Mouse (Mus musculus): ENCODE results near the gene Exph5. TPM values are rescaled to one million over a fixed set of nuclear protein-coding genes. Genes with fewer than 3 reads are reported as not detected.

Gene Exph5
- polyA plus RNA-seq, 1 experiment from 2014 or later = 0.31 TPM

- Histone ChIP-seq H3K4me2 (no peak overlapping the region), H3K4me3 (no peak overlapping the region), H3K27ac (ENCODE audit: poor library complexity, severe bottlenecking) (no peak overlapping the region), H3K27me3 (replicated peaks) (no peaks in the 10 kb centered on the region), H3K9ac (no peak overlapping the region), H3K36me3 (no peaks in the 10 kb centered on the region), H3K9me3 (replicated peaks) (no peaks in the 10 kb centered on the region), H3K4me1 (replicated peaks) (peaks cover 5% of the 10 kb centered on the region; the same call in 1 of the 2 replicates)
- WGBS = 46% methylated on average over 10 of the region's 10 CpGs
- no peak for ATAC-seq (ENCODE audit: insufficient number of reproducible peaks, low FRiP score)
These were observed 19.6 kb downstream of the Exph5 start for GRCm38 (mm10) chr9:53320894-53321650.

GRCm38 (mm10) chr9:53321683-53322082 is 20.2 kb downstream of the Exph5 start:
- Histone ChIP-seq H3K27me3 (replicated peaks) (no peaks in the 10 kb centered on the region), H3K4me2 (no peak overlapping the region), H3K9ac (no peak overlapping the region), H3K36me3 (no peaks in the 10 kb centered on the region), H3K27ac (ENCODE audit: poor library complexity, severe bottlenecking) (no peak overlapping the region), H3K9me3 (replicated peaks) (no peaks in the 10 kb centered on the region), H3K4me1 (replicated peaks) (peaks cover 5% of the 10 kb centered on the region; the same call in 1 of the 2 replicates), H3K4me3 (no peak overlapping the region)
- ATAC-seq (ENCODE audit: insufficient number of reproducible peaks, low FRiP score) = no peak
- 81% methylated on average over 8 of the region's 8 CpGs for WGBS

- Histone ChIP-seq H3K27ac (ENCODE audit: poor library complexity, severe bottlenecking) (no peak overlapping the region), H3K27me3 (replicated peaks) (no peaks in the 10 kb centered on the region), H3K4me3 (no peak overlapping the region), H3K4me2 (no peak overlapping the region), H3K4me1 (replicated peaks) (peaks cover 5% of the 10 kb centered on the region; the same call in 1 of the 2 replicates), H3K36me3 (no peaks in the 10 kb centered on the region), H3K9ac (no peak overlapping the region), H3K9me3 (replicated peaks) (no peaks in the 10 kb centered on the region)
- WGBS = 75% methylated on average over 10 of the region's 10 CpGs
- no peak for ATAC-seq (ENCODE audit: insufficient number of reproducible peaks, low FRiP score)
These were observed 22.2 kb downstream of the Exph5 start for GRCm38 (mm10) chr9:53323419-53324251.

GRCm38 (mm10) chr9:53325363-53326090 is 24.1 kb downstream of the Exph5 start:
- Histone ChIP-seq H3K4me3 (no peak overlapping the region), H3K9ac (no peak overlapping the region), H3K36me3 (no peaks in the 10 kb centered on the region), H3K27ac (ENCODE audit: poor library complexity, severe bottlenecking) (no peak overlapping the region), H3K9me3 (replicated peaks) (no peaks in the 10 kb centered on the region), H3K4me2 (0 out of 2 replicates have a peak overlapping the region, but pooled peaks have one; percentile 11), H3K4me1 (replicated peaks) (peaks cover 5% of the 10 kb centered on the region; the same call in 1 of the 2 replicates), H3K27me3 (replicated peaks) (no peaks in the 10 kb centered on the region)
- no peak for ATAC-seq (ENCODE audit: insufficient number of reproducible peaks, low FRiP score)
- WGBS = 25% methylated on average over 4 of the region's 4 CpGs

GRCm38 (mm10) chr9:53328203-53328602 is 26.7 kb downstream of the Exph5 start:
- peaks cover 5% of the 10 kb centered on the region; the same call in 1 of the 2 replicates for H3K4me1 ChIP-seq (replicated peaks)
- no peaks in the 10 kb centered on the region for H3K36me3 ChIP-seq
- 76% methylated on average over 2 of the region's 2 CpGs for WGBS
- H3K9ac ChIP-seq = no peak overlapping the region
- no peak overlapping the region for H3K4me3 ChIP-seq
- no peak overlapping the region for H3K27ac ChIP-seq (ENCODE audit: poor library complexity, severe bottlenecking)
- no peak overlapping the region for H3K4me2 ChIP-seq
- H3K27me3 ChIP-seq (replicated peaks) = no peaks in the 10 kb centered on the region
- H3K9me3 ChIP-seq (replicated peaks) = no peaks in the 10 kb centered on the region
- no peak for ATAC-seq (ENCODE audit: insufficient number of reproducible peaks, low FRiP score)

- Histone ChIP-seq H3K27me3 (replicated peaks) (no peaks in the 10 kb centered on the region), H3K27ac (ENCODE audit: poor library complexity, severe bottlenecking) (no peak overlapping the region), H3K4me1 (replicated peaks) (peaks cover 5% of the 10 kb centered on the region; the same call in 1 of the 2 replicates), H3K9me3 (replicated peaks) (no peaks in the 10 kb centered on the region), H3K4me3 (no peak overlapping the region), H3K9ac (no peak overlapping the region), H3K36me3 (no peaks in the 10 kb centered on the region), H3K4me2 (no peak overlapping the region)
- 68% methylated on average over 6 of the region's 6 CpGs for WGBS
- ATAC-seq (ENCODE audit: insufficient number of reproducible peaks, low FRiP score) = no peak
These were observed 28.1 kb downstream of the Exph5 start for GRCm38 (mm10) chr9:53329301-53330206.

GRCm38 (mm10) chr9:53330247-53330646 is 28.8 kb downstream of the Exph5 start:
- Histone ChIP-seq H3K9me3 (replicated peaks) (no peaks in the 10 kb centered on the region), H3K4me1 (replicated peaks) (peaks cover 5% of the 10 kb centered on the region; the same call in 1 of the 2 replicates), H3K27me3 (replicated peaks) (no peaks in the 10 kb centered on the region), H3K36me3 (no peaks in the 10 kb centered on the region), H3K4me2 (no peak overlapping the region), H3K9ac (no peak overlapping the region), H3K27ac (ENCODE audit: poor library complexity, severe bottlenecking) (no peak overlapping the region), H3K4me3 (no peak overlapping the region)
- WGBS = 75% methylated on average over 9 of the region's 9 CpGs
- ATAC-seq (ENCODE audit: insufficient number of reproducible peaks, low FRiP score) = no peak

GRCm38 (mm10) chr9:53333436-53333835 is 32.0 kb downstream of the Exph5 start:
- 68% methylated on average over 4 of the region's 4 CpGs for WGBS
- ATAC-seq (ENCODE audit: insufficient number of reproducible peaks, low FRiP score) = no peak
- Histone ChIP-seq H3K4me3 (no peak overlapping the region), H3K27me3 (replicated peaks) (no peaks in the 10 kb centered on the region), H3K4me1 (replicated peaks) (no peaks in the 10 kb centered on the region), H3K4me2 (no peak overlapping the region), H3K9me3 (replicated peaks) (no peaks in the 10 kb centered on the region), H3K9ac (no peak overlapping the region), H3K36me3 (no peaks in the 10 kb centered on the region), H3K27ac (ENCODE audit: poor library complexity, severe bottlenecking) (no peak overlapping the region)

GRCm38 (mm10) chr9:53335131-53335530 is 33.7 kb downstream of the Exph5 start:
- Histone ChIP-seq H3K9me3 (replicated peaks) (no peaks in the 10 kb centered on the region), H3K4me1 (replicated peaks) (no peaks in the 10 kb centered on the region), H3K9ac (no peak overlapping the region), H3K27ac (ENCODE audit: poor library complexity, severe bottlenecking) (no peak overlapping the region), H3K27me3 (replicated peaks) (no peaks in the 10 kb centered on the region), H3K36me3 (no peaks in the 10 kb centered on the region), H3K4me2 (no peak overlapping the region), H3K4me3 (no peak overlapping the region)
- ATAC-seq (ENCODE audit: insufficient number of reproducible peaks, low FRiP score) = no peak
- 69% methylated on average over 3 of the region's 3 CpGs for WGBS

GRCm38 (mm10) chr9:53339603-53340002 is 38.1 kb downstream of the Exph5 start:
- no peak overlapping the region for H3K27ac ChIP-seq (ENCODE audit: poor library complexity, severe bottlenecking)
- no peak overlapping the region for H3K9ac ChIP-seq
- 59% methylated on average over 7 of the region's 7 CpGs for WGBS
- H3K4me2 ChIP-seq = no peak overlapping the region
- 0 out of 2 replicates have a peak, but pooled peaks cover 3% of the 10 kb centered on the region for H3K4me1 ChIP-seq (replicated peaks)
- ATAC-seq (ENCODE audit: insufficient number of reproducible peaks, low FRiP score) = no peak
- H3K27me3 ChIP-seq (replicated peaks) = no peaks in the 10 kb centered on the region
- H3K9me3 ChIP-seq (replicated peaks) = no peaks in the 10 kb centered on the region
- no peaks in the 10 kb centered on the region for H3K36me3 ChIP-seq
- no peak overlapping the region for H3K4me3 ChIP-seq

Measured in heart, embryonic 12.5 days (tissue).